Mouse (Mus musculus): ENCODE data around the gene Gstz1. TPM values are rescaled to one million over a fixed set of nuclear protein-coding genes. Genes with fewer than 3 reads are reported as not detected.
"Not testable (repeated sequence)": the region's sequence is repeated elsewhere in the genome, so short reads cannot be mapped to it uniquely, and the experiment has no call there.

Gstz1 gene
- total RNA-seq, 2 experiments from 2014 or later, result 48.9 to 50.3 TPM

- no peak for DNase-seq (ENCODE audit: extremely low spot score in 1 of 2, low spot score in 2 of 2)
- Histone ChIP-seq H3K4me3 (no peak overlapping the region), H3K27ac (no peak overlapping the region)
- intact Hi-C loops (cut with DNase I), result no loop called here
- no peak for TF ChIP-seq CTCF (IDR thresholded peaks at IDR 0.05)
Measured at GRCm38 (mm10) chr12:87132784-87133183, 14.2 kb upstream of the Gstz1 start.

DNA sequence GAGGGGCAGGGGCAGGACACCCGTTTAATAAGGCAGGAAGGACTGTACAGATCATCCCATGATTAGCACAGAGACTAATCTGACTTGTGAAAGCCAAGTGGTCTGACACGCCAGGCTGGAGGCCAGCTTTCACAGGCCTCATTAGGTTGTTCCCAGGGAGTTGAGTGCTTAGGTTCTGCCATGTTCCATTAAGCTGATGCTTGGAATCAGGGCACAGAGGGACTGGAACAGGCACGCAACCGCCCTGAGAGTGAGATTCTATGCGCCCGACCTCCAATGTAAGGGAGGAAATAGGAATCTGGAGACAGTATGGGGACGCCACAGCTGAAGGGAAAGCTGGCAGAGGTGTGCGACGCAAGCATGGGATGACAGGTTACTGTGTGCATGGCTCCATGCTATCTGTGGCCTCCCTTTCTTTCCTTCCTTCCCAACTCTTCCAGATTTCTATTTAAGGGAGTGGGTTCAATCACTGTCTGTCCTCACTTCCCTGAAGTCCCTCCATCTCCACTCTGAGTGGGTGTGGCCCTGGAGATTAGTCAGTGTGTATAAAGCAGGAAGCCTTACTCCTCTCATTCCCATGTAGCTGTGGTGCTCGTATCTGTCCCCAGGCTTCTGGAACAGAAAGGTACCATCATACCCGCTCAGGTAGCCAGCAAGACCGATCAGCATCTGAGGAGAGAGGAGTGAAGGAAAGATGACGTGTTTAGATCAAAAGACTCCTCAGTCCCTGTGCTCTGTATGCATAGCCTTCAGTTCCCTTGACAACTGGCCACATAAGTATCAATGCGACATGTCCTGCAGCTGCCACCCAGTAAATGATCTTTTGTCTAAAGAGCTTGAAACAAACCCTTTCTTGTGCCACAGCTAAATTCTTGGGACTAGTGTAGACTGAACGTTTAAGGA, 9.3 kb upstream of the Gstz1 start:
- intact Hi-C loops (cut with DNase I), result no loop called here

GRCm38 (mm10) chr12:87138342-87138701, 8.6 kb upstream of the Gstz1 start:
- H3K27ac ChIP-seq, result no peak overlapping the region
- no peak for TF ChIP-seq CTCF (IDR thresholded peaks at IDR 0.05)
- intact Hi-C loops (cut with DNase I), result no loop called here
- DNase-seq (ENCODE audit: extremely low spot score in 1 of 2, low spot score in 2 of 2), result no peak
- no peak overlapping the region for H3K4me3 ChIP-seq

More for the DNA sequence above, 9.3 kb upstream of the Gstz1 start:
- DNase-seq (ENCODE audit: extremely low spot score in 1 of 2, low spot score in 2 of 2), result no peak
- Histone ChIP-seq H3K27ac (no peak overlapping the region), H3K4me3 (no peak overlapping the region)
- TF ChIP-seq CTCF (IDR thresholded peaks at IDR 0.05), result no peak

GRCm38 (mm10) chr12:87138768-87139167, 8.2 kb upstream of the Gstz1 start:
- intact Hi-C loops (cut with DNase I), result no loop called here

DNA sequence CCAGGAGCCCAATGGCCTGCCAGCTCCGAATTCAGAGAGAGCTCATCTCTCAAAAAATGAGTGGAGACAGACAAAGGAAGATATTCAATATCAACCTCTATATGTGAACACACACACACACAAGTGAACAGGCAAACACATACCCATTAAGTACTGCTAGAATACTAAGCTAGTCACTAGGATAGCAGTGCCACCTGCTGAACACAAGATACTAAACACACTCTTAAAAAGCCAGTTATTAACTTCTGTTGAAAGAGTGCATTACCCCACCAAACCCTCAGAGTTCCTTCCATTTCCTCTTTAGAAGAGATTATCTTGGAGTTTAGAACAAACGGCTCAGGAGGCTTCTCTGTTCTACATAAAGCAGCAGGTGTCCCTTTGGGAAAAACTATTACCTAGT, 4.8 kb upstream of the Gstz1 start:
- DNase-seq (ENCODE audit: extremely low spot score in 1 of 2, low spot score in 2 of 2), result no peak
- intact Hi-C loops (cut with DNase I), result loop anchor here (10.0 kb wide), 1 partner anchor 377 kb away; no protein-coding TSS in a partner anchor
- TF ChIP-seq CTCF (IDR thresholded peaks at IDR 0.05), result no peak
- H3K4me3 ChIP-seq, result no peak overlapping the region
- no peak overlapping the region for H3K27ac ChIP-seq

More at GRCm38 (mm10) chr12:87138768-87139167, 8.2 kb upstream of the Gstz1 start:
- DNase-seq (ENCODE audit: extremely low spot score in 1 of 2, low spot score in 2 of 2), result no peak
- TF ChIP-seq CTCF (IDR thresholded peaks at IDR 0.05), result no peak
- H3K4me3 ChIP-seq, result no peak overlapping the region
- no peak overlapping the region for H3K27ac ChIP-seq

DNA sequence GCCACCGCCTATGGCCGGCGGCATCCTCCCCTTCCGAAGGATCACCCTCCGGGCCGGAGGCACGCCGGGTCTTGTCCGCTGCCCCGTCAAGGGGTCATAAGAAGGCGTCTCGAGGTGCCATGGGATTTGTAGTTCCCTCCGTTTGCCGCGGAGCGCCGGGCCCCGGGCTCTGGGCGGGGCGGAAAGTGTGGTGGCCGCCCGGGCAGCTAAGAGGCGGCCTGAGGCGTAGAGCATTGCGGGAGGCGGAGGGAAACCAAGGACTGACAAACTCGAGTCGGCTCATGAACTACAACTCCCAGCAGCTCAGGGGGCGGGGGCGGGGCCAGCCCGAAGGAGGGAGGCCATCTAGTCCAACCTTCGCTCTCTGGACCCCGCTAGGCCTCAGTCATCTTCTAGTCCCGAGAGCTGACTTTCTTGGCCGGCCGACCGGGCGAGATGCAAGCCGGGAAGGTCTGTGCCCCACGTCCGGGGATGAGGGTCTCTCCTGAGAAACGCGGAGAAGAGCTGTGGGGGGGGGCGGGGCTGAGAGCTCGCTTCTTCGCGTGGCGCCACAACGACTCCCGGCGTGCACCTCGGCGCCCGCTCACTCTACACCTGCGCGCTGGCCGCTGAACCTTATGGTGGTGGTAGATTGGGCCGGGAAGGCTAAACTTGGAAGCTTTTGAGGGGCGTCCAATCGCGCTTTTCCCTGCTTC, 577 bp downstream of the Gstz1 start, which contains the start of gene Pomt2:
TSS of gene Pomt2 (minus strand) at position 574 of the 695 bp plus-strand sequence.
- TF ChIP-seq CTCF (IDR thresholded peaks at IDR 0.05), result no peak; the same call in 1 of the 2 replicates
- intact Hi-C loops (cut with DNase I), result loop anchor here (2.0 to 10.0 kb wide), 3 partner anchors 50 to 383 kb away; partner anchors contain the start of genes Ahsa1, Samd15 and Vipas39
- Histone ChIP-seq H3K4me3 (peak within 1 kb of the TSS; percentile 92), H3K27ac (peak within 1 kb of the TSS; percentile 96)
- peak; percentile 91 to 93 for DNase-seq (ENCODE audit: extremely low spot score in 1 of 2, low spot score in 2 of 2)

GRCm38 (mm10) chr12:87148136-87148535, 1.2 kb downstream of the Gstz1 start:
- DNase-seq (ENCODE audit: extremely low spot score in 1 of 2, low spot score in 2 of 2), result no peak
- intact Hi-C loops (cut with DNase I), result loop anchor here (5.0 to 10.0 kb wide), 2 partner anchors 49 to 383 kb away; partner anchors contain the start of gene Samd15
- H3K27ac ChIP-seq, result peak overlapping the region; percentile 96
- no peak for TF ChIP-seq CTCF (IDR thresholded peaks at IDR 0.05)
- peak overlapping the region; percentile 92 for H3K4me3 ChIP-seq

DNA sequence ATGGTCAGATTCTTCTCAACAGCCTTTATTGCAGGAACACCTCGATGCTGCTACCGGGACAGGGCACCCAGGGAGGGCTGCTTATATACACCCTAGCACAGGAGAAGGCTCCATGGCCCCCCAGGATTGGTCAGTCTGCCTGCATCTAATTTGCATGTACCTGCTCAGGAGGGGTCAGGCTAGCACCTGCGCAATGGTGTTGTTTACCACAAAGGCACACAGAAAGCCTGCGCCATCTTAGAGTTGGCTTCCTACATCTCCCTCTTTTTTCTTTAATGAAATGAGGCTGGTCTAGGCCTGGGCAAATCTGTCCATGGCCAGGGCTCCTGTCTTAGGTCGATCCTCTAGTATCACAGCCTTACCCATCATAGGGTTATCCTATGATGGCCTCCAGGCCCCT, 2.5 kb downstream of the Gstz1 start:
- TF ChIP-seq CTCF (IDR thresholded peaks at IDR 0.05), result no peak
- DNase-seq (ENCODE audit: extremely low spot score in 1 of 2, low spot score in 2 of 2), result no peak
- Histone ChIP-seq H3K27ac (no peak overlapping the region), H3K4me3 (no peak overlapping the region)
- intact Hi-C loops (cut with DNase I), result loop anchor here (5.0 to 10.0 kb wide), 2 partner anchors 48 to 385 kb away; partner anchors contain the start of gene Samd15

DNA sequence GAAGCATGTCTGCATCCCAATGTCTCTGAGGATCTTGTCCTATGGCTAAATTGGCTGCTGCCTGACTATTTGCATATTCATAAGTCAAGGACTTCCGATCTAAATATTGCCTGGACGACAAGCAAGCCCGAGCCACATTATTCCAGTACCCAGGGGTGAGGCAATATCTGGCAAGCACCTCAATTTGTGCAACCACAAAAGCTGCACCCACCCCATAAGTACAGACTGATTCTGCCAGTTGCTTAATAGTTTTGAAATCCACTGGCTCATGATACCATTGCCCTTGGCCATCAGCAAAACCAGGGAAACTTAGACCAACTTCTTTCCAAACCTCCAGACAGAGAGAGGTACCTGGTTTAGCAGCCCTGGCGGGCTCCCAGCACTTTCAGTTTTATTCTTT, 7.5 kb downstream of the Gstz1 start:
- H3K4me3 ChIP-seq; DNase-seq (ENCODE audit: extremely low spot score in 1 of 2, low spot score in 2 of 2); intact Hi-C loops (cut with DNase I); H3K27ac ChIP-seq: not testable (repeated sequence)

DNA sequence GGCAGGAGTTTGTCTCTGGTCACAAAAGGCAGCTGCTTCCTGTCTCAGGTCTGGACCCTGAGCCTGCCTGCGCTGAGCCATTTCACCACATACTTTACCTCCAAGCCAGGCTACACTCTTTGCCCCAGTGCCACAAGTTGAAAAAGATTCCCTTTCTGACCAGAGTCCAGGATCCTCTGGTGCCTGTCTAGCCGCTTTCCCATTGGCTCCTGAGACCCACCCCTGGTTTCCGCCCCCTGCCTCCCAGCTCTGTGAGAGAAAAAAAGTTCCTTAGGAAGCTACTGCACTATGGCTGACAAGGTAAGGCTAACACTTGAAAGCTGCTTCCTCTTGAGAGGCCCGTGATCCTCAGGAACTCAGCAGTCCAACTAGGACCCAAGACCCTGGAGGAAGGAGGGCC, 10.4 kb downstream of the Gstz1 start:
- DNase-seq (ENCODE audit: extremely low spot score in 1 of 2, low spot score in 2 of 2), result no peak
- Histone ChIP-seq H3K4me3 (no peak overlapping the region), H3K27ac (no peak overlapping the region)
- intact Hi-C loops (cut with DNase I), result no loop called here
- no peak for TF ChIP-seq CTCF (IDR thresholded peaks at IDR 0.05)

DNA sequence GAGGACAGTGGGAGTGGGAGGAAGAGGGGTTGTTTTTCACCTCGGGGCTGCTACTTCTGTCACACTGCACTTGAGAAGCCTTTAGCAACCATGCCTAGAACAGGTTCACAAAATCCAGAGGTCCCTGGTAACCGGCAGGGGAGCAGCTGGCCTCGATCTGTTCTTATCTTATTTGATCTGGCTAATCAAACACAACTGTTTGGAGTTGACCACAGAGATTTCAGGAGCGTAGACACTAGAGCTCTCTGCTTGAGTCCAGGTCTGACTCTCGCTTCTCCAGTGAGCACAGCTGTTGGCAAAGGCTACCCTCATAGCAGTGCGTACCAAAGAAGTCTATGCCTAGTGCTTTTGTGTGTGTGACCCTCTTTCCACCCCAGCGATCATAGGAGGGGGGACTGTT, 11.1 kb downstream of the Gstz1 start:
- intact Hi-C loops (cut with DNase I), result no loop called here
- no peak for DNase-seq (ENCODE audit: extremely low spot score in 1 of 2, low spot score in 2 of 2)
- TF ChIP-seq CTCF (IDR thresholded peaks at IDR 0.05), result no peak
- Histone ChIP-seq H3K27ac (no peak overlapping the region), H3K4me3 (no peak overlapping the region)

GRCm38 (mm10) chr12:87160310-87160709, 13.3 kb downstream of the Gstz1 start:
- no peak for DNase-seq (ENCODE audit: extremely low spot score in 1 of 2, low spot score in 2 of 2)
- H3K27ac ChIP-seq, result no peak overlapping the region
- no peak for TF ChIP-seq CTCF (IDR thresholded peaks at IDR 0.05)
- no peak overlapping the region for H3K4me3 ChIP-seq
- intact Hi-C loops (cut with DNase I), result no loop called here
